Mouse (Mus musculus) 3T3-L1 (cell line): ENCODE data around the gene Pum1.
"Not testable (repeated sequence)": the region's sequence is repeated elsewhere in the genome, so short reads cannot be mapped to it uniquely, and the experiment has no call there.

Experiments used
- DNase-seq: peaks from one replicate; pipeline ENCODE4 v3.0.0-alpha.2; 2015; ENCODE audit warnings: low read depth, low spot score

Gene Pum1

GRCm38 (mm10) chr4:130662979-130663725 lies at the start of gene Pum1:
Gene Pum1 (plus strand): TSS chr4:130663321.
- DNase-seq: peak; percentile 92

- peak; percentile 90 for DNase-seq
These were observed 33.7 kb upstream of the Pum1 start for GRCm38 (mm10) chr4:130629391-130629790.

DNA sequence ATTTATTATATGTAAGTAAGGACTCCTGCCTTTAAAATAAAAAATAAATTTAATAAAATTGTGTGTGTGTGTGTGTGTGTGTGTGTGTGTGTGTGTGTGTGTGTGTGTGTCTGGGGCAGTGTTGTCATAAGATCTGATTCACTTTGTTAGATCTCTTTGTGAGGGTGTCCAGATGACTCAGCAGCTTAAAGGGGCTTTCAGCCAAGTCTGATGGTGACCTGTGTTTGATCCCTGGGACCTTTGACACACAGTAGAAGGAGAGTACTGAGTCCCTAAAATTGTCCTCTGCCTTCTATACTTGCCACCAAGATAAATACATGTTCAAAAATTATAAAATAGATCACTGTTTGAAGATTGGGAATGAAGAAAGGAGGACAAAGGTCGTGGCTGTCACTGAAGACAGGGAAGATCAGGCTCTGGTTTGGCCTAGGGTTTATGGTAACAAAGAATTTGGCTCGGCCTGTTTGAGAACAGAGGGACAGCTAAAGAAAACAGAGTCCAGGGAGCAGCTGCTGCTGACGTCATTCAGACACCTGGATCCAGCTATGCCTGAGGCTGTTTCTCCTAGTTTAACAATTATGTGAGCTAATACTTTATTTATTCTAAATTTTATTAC lies 32.8 kb upstream of the Pum1 start:
- DNase-seq: peak; percentile 70

GRCm38 (mm10) chr4:130635076-130635475 lies 28.0 kb upstream of the Pum1 start:
- DNase-seq: not testable (repeated sequence)

- no peak for DNase-seq
These were observed 26.4 kb upstream of the Pum1 start for GRCm38 (mm10) chr4:130636761-130637160.

GRCm38 (mm10) chr4:130637488-130638422 lies 25.4 kb upstream of the Pum1 start:
- peak; percentile 75 for DNase-seq

DNA sequence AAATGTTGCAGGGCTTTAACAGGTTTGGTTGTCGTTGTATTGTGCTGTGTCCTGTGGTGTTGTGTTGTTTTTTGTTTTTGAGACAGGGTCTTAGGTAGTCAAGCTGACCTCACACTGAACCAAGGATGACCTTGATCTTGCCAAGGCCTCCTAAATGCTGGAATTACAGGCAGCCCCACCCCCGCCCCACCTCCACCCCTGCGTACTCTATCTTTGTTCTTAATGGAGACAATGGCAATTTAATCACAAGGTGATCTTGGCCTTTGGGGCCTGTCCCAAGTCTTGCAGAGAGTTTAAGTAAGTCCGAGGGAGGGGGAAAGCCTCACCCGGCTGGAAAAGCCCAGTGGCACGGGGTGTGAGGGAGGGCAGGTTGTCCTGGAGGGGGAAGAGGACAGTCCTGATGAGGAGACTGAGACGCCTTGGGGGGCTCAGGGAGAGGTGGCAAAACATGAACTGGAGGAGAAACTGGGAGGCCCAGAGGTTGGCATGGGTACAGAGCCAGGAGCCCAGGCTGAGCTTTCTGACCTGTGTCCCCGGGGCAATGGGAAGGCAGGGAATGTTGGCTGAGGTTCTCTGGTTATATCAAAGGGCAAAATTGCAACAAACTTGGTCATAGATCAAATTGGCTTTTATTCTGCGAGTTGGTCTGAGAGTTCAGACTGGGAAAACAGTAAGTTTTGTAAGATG lies 22.9 kb upstream of the Pum1 start:
- DNase-seq: peak; percentile 20

GRCm38 (mm10) chr4:130642468-130642867 lies 20.7 kb upstream of the Pum1 start:
- no peak for DNase-seq

DNA sequence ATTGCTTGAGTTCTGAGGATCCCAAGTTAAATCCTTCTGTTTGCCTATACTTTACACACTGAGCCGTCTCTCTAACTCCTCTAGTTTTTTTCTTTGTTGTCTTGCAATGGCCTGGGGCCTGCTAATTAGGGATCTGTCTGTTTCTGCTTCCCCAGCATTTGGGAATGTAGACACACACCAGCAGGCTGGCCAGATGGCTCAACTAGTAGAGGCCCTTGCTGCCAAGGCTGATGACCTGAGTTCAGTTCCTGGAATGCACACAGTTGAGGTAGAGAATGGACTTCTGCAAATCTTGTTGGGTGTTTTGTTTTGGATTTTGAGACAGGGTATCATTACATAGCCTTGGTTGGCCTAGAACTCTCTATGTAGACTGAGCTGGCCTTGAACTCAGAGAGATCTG lies 17.7 kb upstream of the Pum1 start:
- no peak for DNase-seq

- DNase-seq: no peak
These were observed 11.8 kb upstream of the Pum1 start for GRCm38 (mm10) chr4:130651286-130651685.

GRCm38 (mm10) chr4:130652546-130652945 lies 10.6 kb upstream of the Pum1 start:
- no peak for DNase-seq

- DNase-seq: no peak
These were observed 5.1 kb upstream of the Pum1 start for GRCm38 (mm10) chr4:130657820-130658565.

GRCm38 (mm10) chr4:130659470-130659869 lies 3.7 kb upstream of the Pum1 start:
- DNase-seq: no peak

DNA sequence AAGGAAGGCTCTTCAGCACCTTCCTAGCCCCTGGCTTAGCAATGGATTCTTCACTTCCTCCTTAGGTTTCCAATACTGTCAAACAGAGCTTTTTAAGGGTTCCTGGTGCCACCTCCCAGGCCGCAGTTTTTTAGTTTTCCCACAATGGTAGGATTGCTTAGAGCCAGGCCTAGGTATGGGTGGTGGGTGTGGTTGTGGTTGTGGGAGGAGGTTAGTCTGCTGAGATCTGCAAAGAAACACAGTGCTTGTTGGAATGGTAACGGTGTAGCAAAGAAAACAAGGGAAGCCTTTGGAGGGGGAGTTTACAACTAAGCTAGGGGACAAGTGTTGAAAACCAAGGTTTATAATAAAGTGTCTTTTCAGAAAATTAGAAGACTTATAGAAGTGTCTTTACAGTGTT lies 3.0 kb upstream of the Pum1 start:
- DNase-seq: no peak

- DNase-seq: no peak
These were observed 2.0 kb upstream of the Pum1 start for GRCm38 (mm10) chr4:130661151-130661550.

- DNase-seq: not testable (repeated sequence)
These were observed 816 bp upstream of the Pum1 start for GRCm38 (mm10) chr4:130662305-130662704.

DNA sequence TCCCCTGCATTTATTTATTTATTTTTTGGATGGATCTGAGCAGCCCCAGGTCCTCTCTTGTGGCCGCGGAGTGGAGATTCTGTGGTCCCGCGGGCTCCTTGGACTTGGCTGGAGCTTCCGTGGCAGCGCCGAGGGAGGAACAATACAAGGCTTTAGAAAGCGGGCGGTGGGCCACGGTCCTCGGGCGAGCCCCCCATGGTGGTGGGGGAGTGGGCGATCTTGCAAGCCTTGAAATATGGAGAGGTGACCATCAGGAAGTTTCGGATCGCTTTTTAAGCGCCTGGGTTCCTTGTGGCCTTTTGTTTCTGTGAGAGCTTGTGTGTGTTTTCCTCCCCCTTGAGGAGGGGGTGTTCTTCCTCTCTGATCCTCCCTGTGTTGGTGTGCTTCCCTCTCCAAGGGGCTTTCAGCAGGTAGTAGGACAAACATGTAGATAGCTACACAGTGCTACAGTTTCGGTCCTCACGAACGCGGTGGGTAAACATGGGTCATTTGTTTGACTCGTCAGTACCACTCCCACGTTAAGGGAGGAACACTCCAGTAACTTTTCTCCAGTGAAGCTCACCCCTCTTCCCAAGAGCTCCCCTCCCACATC lies 785 bp downstream of the Pum1 start:
- peak; percentile 43 for DNase-seq

GRCm38 (mm10) chr4:130664414-130665029 lies 1.4 kb downstream of the Pum1 start:
- no peak for DNase-seq

- peak; percentile 33 for DNase-seq
These were observed 2.1 kb downstream of the Pum1 start for GRCm38 (mm10) chr4:130665176-130665575.

DNA sequence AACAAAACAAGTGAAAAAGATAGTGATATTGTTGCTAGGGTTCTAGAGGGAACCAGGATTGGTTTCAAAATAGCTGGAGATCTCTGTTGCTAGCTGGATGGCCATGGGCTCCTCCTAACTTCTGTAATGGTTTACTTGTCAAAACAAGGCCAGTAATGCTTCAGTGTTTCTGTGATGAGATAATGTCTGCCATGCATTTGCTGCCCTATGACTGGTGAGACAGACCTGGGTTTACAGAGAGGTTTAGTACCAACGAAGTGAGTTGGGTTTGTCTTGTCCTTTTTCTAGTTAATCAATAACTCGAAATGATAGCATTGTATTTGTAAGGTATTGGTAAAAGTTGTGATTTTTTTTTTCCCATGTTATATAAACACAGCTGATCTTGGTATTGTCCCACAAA lies 4.6 kb downstream of the Pum1 start:
- DNase-seq: no peak
